14 mouse cellular contexts compared by ENCODE assay signal in the genomic region with DNA sequence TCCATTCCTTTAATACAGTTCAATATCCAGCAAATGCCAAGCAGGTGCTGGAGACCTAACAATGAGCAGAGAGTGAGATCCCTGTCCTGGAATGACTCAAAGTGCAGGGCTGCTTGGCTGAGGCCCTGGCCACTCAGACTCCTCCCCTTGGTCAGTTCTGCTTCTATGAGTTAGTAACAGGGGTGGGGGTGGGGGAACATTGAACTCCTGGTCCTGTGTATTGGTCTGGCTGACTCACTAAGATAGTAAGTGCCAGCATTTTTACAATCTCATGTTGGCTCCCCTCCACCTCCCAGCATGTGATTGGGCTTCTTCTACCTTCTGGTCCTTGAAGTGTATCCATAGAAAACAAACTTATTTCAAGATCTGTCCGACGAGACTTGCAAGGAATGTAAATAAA. TPM values are rescaled to one million over a fixed set of nuclear protein-coding genes. Genes with fewer than 3 reads are reported as not detected.
DNase-seq lines count a peak whose midpoint lies in the region; ATAC-seq and TF ChIP-seq lines count a peak whose summit lies in the region.
"Had no signal": no experiment of that assay in that cellular context is flagged by ENCODE, and none has a peak within 500 bp of the region (broad histone marks: within the 10 kb centered on the region; RNA-seq: fewer than 3 reads in every experiment).

No protein-coding gene starts in this region.

- H3K4me2 ChIP-seq in lung, embryonic 14.5 days = no peak overlapping the region
- H3K4me2 ChIP-seq in stomach, embryonic 16.5 days (ENCODE audit: low read depth, low read length) = no peak overlapping the region
- H3K4me2 ChIP-seq: midbrain, embryonic 11.5 days; neural tube, embryonic 12.5 days had no signal

- no peak overlapping the region for H3K27ac ChIP-seq in lung, embryonic 14.5 days (ENCODE audit: low read depth)
- H3K27ac ChIP-seq in stomach, embryonic 16.5 days (ENCODE audit: low read length) = no peak overlapping the region
- H3K27ac ChIP-seq: hindbrain, embryonic 10.5 days; neural tube, embryonic 12.5 days had no signal

- 25% methylated on average over 2 of the region's 2 CpGs for WGBS in lung, embryonic 14.5 days
- 29% methylated on average over 2 of the region's 2 CpGs for WGBS in lung, adult 2 months
- WGBS in stomach, embryonic 16.5 days = 33% methylated on average over 2 of the region's 2 CpGs

- no peak overlapping the region for H3K9ac ChIP-seq in lung, embryonic 14.5 days
- no peak overlapping the region for H3K9ac ChIP-seq in stomach, embryonic 16.5 days (ENCODE audit: low read length)
- H3K9ac ChIP-seq: liver, postnatal 0 days; neural tube, embryonic 12.5 days had no signal

- no peak for TF ChIP-seq POLR2A in lung, adult 2 months (IDR thresholded peaks at IDR 0.05; ENCODE audit: borderline replicate concordance, extremely low read depth, low read depth, low read length)

- H3K9me3 ChIP-seq in lung, embryonic 14.5 days (ENCODE audit: low read depth, low read length) = no peaks in the 10 kb centered on the region
- H3K9me3 ChIP-seq in stomach, embryonic 16.5 days (replicated peaks; ENCODE audit: control insufficient read depth, low read length) = no peaks in the 10 kb centered on the region
- H3K9me3 ChIP-seq: hindbrain, embryonic 10.5 days; neural tube, embryonic 12.5 days had no signal

- no peak for DNase-seq in lung, embryonic 14.5 days
- no peak for DNase-seq in lung, adult 2 months
- DNase-seq in adrenal gland, postnatal 10 days = peak; percentile 25
- DNase-seq in kidney, adult 9 months = peak; percentile 65
- DNase-seq in layer of hippocampus, adult 8-10 months (ENCODE audit: low spot score in 2 of 2) = no peak
- no peak for DNase-seq in thymus, postnatal 0 days (ENCODE audit: low spot score)
- DNase-seq: liver, postnatal 0 days; right cerebral cortex, adult 18-20 months; thymus, postnatal 4 days had no signal

- H3K4me3 ChIP-seq in lung, embryonic 14.5 days (ENCODE audit: low read depth, low read length) = no peak overlapping the region
- H3K4me3 ChIP-seq in lung, adult 2 months (replicated peaks; ENCODE audit: extremely low read depth, low read depth, low read length) = no peak overlapping the region
- no peak overlapping the region for H3K4me3 ChIP-seq in stomach, embryonic 16.5 days (replicated peaks; ENCODE audit: low read length)
- H3K4me3 ChIP-seq: hindbrain, embryonic 10.5 days; neural tube, embryonic 12.5 days had no signal

- no peaks in the 10 kb centered on the region for H3K36me3 ChIP-seq in lung, embryonic 14.5 days (ENCODE audit: insufficient read depth)
- no peaks in the 10 kb centered on the region for H3K36me3 ChIP-seq in stomach, embryonic 16.5 days (ENCODE audit: control insufficient read depth, insufficient read depth, low read length)
- H3K36me3 ChIP-seq: hindbrain, embryonic 10.5 days; neural tube, embryonic 12.5 days had no signal

- no peak for TF ChIP-seq CTCF in lung, embryonic 14.5 days (IDR thresholded peaks at IDR 0.05; ENCODE audit: low read depth)
- no peak for TF ChIP-seq CTCF in lung, adult 2 months (IDR thresholded peaks at IDR 0.05; ENCODE audit: insufficient read depth, low read length)

- no peaks in the 10 kb centered on the region for H3K27me3 ChIP-seq in lung, embryonic 14.5 days (ENCODE audit: insufficient read depth, low read length)
- no peaks in the 10 kb centered on the region for H3K27me3 ChIP-seq in stomach, embryonic 16.5 days (ENCODE audit: control insufficient read depth, insufficient read depth, low read length)
- H3K27me3 ChIP-seq: neural tube, embryonic 12.5 days had no signal

- no peaks in the 10 kb centered on the region for H3K4me1 ChIP-seq in lung, embryonic 14.5 days (ENCODE audit: insufficient read depth)
- H3K4me1 ChIP-seq in lung, adult 2 months (ENCODE audit: control insufficient read depth, insufficient read depth, low read length) = 0 out of 2 replicates have a peak, but pooled peaks cover 2% of the 10 kb centered on the region
- no peaks in the 10 kb centered on the region for H3K4me1 ChIP-seq in stomach, embryonic 16.5 days (ENCODE audit: control insufficient read depth, insufficient read depth, low read length)
- H3K4me1 ChIP-seq: hindbrain, embryonic 10.5 days; neural tube, embryonic 12.5 days had no signal

- ATAC-seq in lung, embryonic 14.5 days (ENCODE audit: insufficient read depth) = peak; percentile 44; the same call in 1 of the 2 replicates
- ATAC-seq in stomach, embryonic 16.5 days (ENCODE audit: insufficient read depth, low FRiP score) = peak; percentile 40; the same call in 1 of the 2 replicates
- ATAC-seq in activated CD4-positive, CD25-positive, alpha-beta regulatory T cell, adult 4 months = no peak
- ATAC-seq: liver, postnatal 0 days had no signal

RNA-seq across cellular contexts. Expression of gene Cmss1, which starts 43.2 kb away (rescaled TPM):
- 58.0 and 67.9 TPM in 2 replicates for polyA plus RNA-seq in lung, embryonic 14.5 days (2014; fragmentation: Nextera tagmentation; extraction: Ambion mirVana)
- 8.0 TPM in 2 replicates for polyA plus RNA-seq in lung, adult 2 months (2012; rRNA removed)
- 10 to 100 TPM; 18.8 to 21.8 TPM for total RNA-seq in adrenal gland, postnatal 10 days (2021)
- 35.3 and 39.5 TPM in 2 replicates for polyA plus RNA-seq in stomach, embryonic 16.5 days (2015; fragmentation: Nextera tagmentation; extraction: Ambion mirVana)
- 10 to 100 TPM; 25.5 to 33.1 TPM for polyA plus RNA-seq in activated CD4-positive, CD25-positive, alpha-beta regulatory T cell, adult 4 months (2017; shearing (Covaris generic))
- total RNA-seq in layer of hippocampus, adult 8-10 months (2022) = 10 to 100 TPM; 17.1 to 20.4 (median 18.0) TPM
- 52.1 and 55.4 TPM in 2 replicates for polyA plus RNA-seq in thymus, postnatal 0 days (2015; fragmentation: Nextera tagmentation; extraction: Ambion mirVana)

Comparison
In these comparisons a context has a peak if more than half of its experiments do, and no peak if none do; other contexts are left out.
1. DNase-seq: peak in adrenal gland, postnatal 10 days (single experiment) and kidney, adult 9 months (single experiment); none in lung, embryonic 14.5 days (single experiment), lung, adult 2 months (single experiment), layer of hippocampus, adult 8-10 months (0 of 2) and thymus, postnatal 0 days (single experiment).